Mouse (Mus musculus) thymus, adult 2 months (tissue): Measurements from ENCODE around the gene Tm4sf19. TPM values are rescaled to one million over a fixed set of nuclear protein-coding genes. Genes with fewer than 3 reads are reported as not detected.

Experiments
- DNase-seq: peaks from one replicate; pipeline ENCODE4 v3.0.0; 2021
- H3K27ac ChIP-seq: fragments of 200-500 bp; 2 replicates; pipeline ENCODE4 v1.5.1; 2012; ENCODE audit warnings: low read length, control low read depth; ENCODE audit not compliant: control insufficient read depth, insufficient read depth
- H3K27me3 ChIP-seq: fragments of 200-500 bp; 2 replicates; pipeline ENCODE4 v1.6.1; 2012; ENCODE audit warnings: mild to moderate bottlenecking, low read length, moderate library complexity, mixed read lengths; ENCODE audit not compliant: control insufficient read depth, insufficient read depth
- H3K36me3 ChIP-seq: fragments of 200-500 bp; 2 replicates; pipeline ENCODE4 v1.6.1; 2012; ENCODE audit warnings: mild to moderate bottlenecking, low read length, moderate library complexity; ENCODE audit not compliant: control insufficient read depth, insufficient read depth
- H3K4me1 ChIP-seq: fragments of 200-500 bp; replicated peaks from 2 replicates; pipeline ENCODE4 v1.6.1; 2012; ENCODE audit warnings: low read length; ENCODE audit not compliant: control insufficient read depth, insufficient read depth
- H3K4me3 ChIP-seq: fragments of 200-500 bp; 2 replicates; pipeline ENCODE4 v1.5.1; 2012; ENCODE audit warnings: mild to moderate bottlenecking, low read length, control low read depth, moderate library complexity; ENCODE audit not compliant: control insufficient read depth, insufficient read depth
- CTCF ChIP-seq: fragments of 200-500 bp; IDR thresholded peaks from 2 replicates; pipeline ENCODE4 v1.5.1; 2012; ENCODE audit warnings: mild to moderate bottlenecking, control low read depth, low read length, moderate library complexity, borderline replicate concordance; ENCODE audit not compliant: control insufficient read depth, poor library complexity, insufficient read depth; ENCODE audit errors: extremely low read depth
- POLR2A ChIP-seq: fragments of 200-500 bp; IDR thresholded peaks from 2 replicates; pipeline ENCODE4 v1.6.1; 2012; ENCODE audit warnings: mild to moderate bottlenecking, low read length, control low read depth, moderate library complexity; ENCODE audit not compliant: control insufficient read depth, poor library complexity, insufficient read depth; ENCODE audit errors: extremely low read depth
- WGBS: fragments of 180-500 bp; shearing (Covaris S2); methylation state at CpG from one replicate; pipeline ENCODE4 v1.1.7; 2018; 5-methylcytosine and 5-hydroxymethylcytosine counted together
- polyA plus RNA-seq: library from polyadenylated mRNA; depleted of rRNA; stranded (reverse); fragments of >200 nt; gene quantifications from 2 replicates; pipeline ENCODE4 v1.2.3, GENCODE M21; 2012; rRNA removed

Tm4sf19 gene
- polyA plus RNA-seq, 1 experiment, result 0.23 TPM

DNA sequence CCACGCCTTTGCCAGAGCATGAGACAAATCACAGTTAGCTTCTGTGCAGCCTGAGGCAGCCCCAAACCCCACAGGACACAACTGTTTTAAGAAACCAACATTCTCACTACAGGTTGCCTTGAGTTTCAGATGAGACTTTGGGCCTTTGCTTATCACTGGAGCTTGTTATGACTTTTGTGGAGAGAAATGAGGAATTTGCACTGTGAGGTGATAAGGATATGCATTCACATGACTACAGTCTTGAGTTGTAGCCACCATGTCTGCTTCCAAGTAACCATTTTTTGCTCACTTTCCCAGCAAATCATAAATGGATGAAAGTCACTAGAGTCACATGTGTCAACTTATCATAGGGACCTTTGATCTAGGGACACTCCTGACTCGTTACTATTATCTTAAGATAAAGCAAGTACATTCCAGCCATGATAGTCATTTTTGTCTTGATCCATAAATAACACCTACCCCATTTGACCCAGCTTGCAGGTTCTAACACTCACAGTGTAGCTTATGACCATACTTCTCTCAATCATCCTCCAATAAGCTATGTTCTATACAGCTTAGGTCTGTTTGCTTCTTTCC is 46.3 kb downstream of the Tm4sf19 start:
- DNase-seq, result no peak
- Histone ChIP-seq H3K27me3 (no peaks in the 10 kb centered on the region), H3K36me3 (0 out of 2 replicates have a peak, but pooled peaks cover 1% of the 10 kb centered on the region), H3K27ac (no peak overlapping the region), H3K4me1 (no peaks in the 10 kb centered on the region), H3K4me3 (no peak overlapping the region)
- WGBS, result 92% methylated on average over 2 of the region's 2 CpGs
- TF ChIP-seq CTCF (no peak), POLR2A (no peak)

GRCm38 (mm10) chr16:32449665-32450064 is 49.4 kb downstream of the Tm4sf19 start:
- Histone ChIP-seq H3K27me3 (no peaks in the 10 kb centered on the region), H3K4me1 (no peaks in the 10 kb centered on the region), H3K27ac (no peak overlapping the region), H3K4me3 (no peak overlapping the region), H3K36me3 (0 out of 2 replicates have a peak, but pooled peaks cover 9% of the 10 kb centered on the region)
- 95% methylated on average over 3 of the region's 3 CpGs for WGBS
- DNase-seq, result no peak
- no peak for TF ChIP-seq CTCF
- no peak for TF ChIP-seq POLR2A

GRCm38 (mm10) chr16:32450133-32450532 is 49.8 kb downstream of the Tm4sf19 start:
- 98% methylated on average over 2 of the region's 2 CpGs for whole genome bisulfite sequencing
- no peak overlapping the region for H3K27ac ChIP-seq
- H3K4me3 ChIP-seq, result no peak overlapping the region
- TF ChIP-seq CTCF (no peak), POLR2A (no peak)
- no peaks in the 10 kb centered on the region for H3K27me3 ChIP-seq
- DNase-seq, result no peak
- no peaks in the 10 kb centered on the region for H3K4me1 ChIP-seq
- H3K36me3 ChIP-seq, result 0 out of 2 replicates have a peak, but pooled peaks cover 9% of the 10 kb centered on the region

DNA sequence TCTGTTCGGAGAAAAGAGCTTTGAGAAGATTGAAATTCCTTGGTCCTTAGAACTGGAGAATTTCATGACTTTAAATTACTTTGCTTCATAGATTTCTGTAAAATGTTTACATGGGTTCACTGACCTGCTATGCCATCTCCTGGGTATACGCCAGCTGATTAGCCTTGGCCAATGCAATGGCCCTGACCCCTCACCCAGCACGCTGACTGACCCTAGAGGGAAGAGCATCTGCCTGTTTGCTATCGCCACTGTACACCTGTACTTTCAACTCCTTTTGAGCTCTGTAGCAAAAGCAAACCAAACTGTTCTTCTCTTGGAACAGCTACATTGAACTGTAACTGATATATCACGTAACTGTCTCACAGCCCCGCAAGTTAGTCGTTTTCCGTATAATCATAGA is 52.8 kb downstream of the Tm4sf19 start:
- H3K4me1 ChIP-seq, result no peaks in the 10 kb centered on the region
- no peak overlapping the region for H3K4me3 ChIP-seq
- H3K27ac ChIP-seq, result no peak overlapping the region
- no peak for DNase-seq
- WGBS, result 97% methylated on average over 8 of the region's 8 CpGs
- 0 out of 2 replicates have a peak, but pooled peaks cover 12% of the 10 kb centered on the region for H3K36me3 ChIP-seq
- no peaks in the 10 kb centered on the region for H3K27me3 ChIP-seq
- TF ChIP-seq CTCF (no peak), POLR2A (no peak)

- no peaks in the 10 kb centered on the region for H3K4me1 ChIP-seq
- TF ChIP-seq POLR2A (no peak), CTCF (no peak)
- no peak overlapping the region for H3K4me3 ChIP-seq
- 0 out of 2 replicates have a peak, but pooled peaks cover 12% of the 10 kb centered on the region for H3K36me3 ChIP-seq
- no peak overlapping the region for H3K27ac ChIP-seq
- no peak for DNase-seq
- WGBS, result 97% methylated on average over 5 of the region's 5 CpGs
- H3K27me3 ChIP-seq, result no peaks in the 10 kb centered on the region
These were observed 54.3 kb downstream of the Tm4sf19 start for GRCm38 (mm10) chr16:32454646-32455045.

DNA sequence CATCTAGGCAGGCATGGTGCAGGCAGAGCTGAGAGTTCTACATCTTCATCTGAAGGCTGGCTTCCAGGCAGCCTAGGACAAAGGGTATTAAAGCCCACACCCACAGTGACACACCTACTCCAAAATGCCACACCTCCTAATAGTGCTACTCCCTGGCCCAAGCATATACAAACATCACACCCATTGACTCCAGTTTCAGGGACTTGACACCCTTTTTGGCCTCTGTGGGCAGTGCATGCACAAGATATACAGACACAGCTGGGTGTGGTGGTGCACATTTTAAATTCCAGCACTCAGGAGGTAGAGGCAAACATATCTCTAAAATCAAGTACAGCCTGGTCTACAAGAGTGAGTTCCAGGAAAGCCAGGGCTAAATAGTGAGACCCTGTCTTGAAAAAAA is 55.8 kb downstream of the Tm4sf19 start:
- no peak overlapping the region for H3K4me3 ChIP-seq
- H3K27me3 ChIP-seq, result no peaks in the 10 kb centered on the region
- H3K4me1 ChIP-seq, result no peaks in the 10 kb centered on the region
- no peak for DNase-seq
- 0 out of 2 replicates have a peak, but pooled peaks cover 12% of the 10 kb centered on the region for H3K36me3 ChIP-seq
- TF ChIP-seq CTCF (no peak), POLR2A (no peak)
- no peak overlapping the region for H3K27ac ChIP-seq

DNA sequence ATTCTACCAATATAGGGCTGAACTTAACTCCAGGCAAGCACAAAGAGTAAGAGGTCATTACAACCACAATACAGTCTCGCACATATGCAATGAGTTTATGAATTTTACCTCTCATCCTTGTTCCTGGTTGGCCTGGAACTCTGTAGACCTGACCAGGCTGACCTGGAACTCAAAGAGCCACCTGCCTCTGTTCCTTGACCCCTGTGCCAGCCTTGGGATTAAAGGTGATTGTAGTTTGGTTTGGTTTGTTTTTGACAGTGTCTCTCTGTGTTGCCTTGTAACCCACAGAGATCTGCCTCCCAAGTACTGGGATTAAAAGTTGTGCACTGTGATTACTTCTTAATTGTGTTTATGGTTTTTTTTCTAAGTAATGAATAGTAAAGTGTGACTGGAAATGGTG is 56.5 kb downstream of the Tm4sf19 start:
- H3K36me3 ChIP-seq, result 0 out of 2 replicates have a peak, but pooled peaks cover 10% of the 10 kb centered on the region
- H3K27me3 ChIP-seq, result no peaks in the 10 kb centered on the region
- H3K4me1 ChIP-seq, result no peaks in the 10 kb centered on the region
- no peak overlapping the region for H3K4me3 ChIP-seq
- WGBS, result 94% methylated on average over 1 of the region's 1 CpGs
- H3K27ac ChIP-seq, result no peak overlapping the region
- no peak for DNase-seq
- TF ChIP-seq CTCF, result no peak
- TF ChIP-seq POLR2A, result no peak

Other genes starting within 250 kb of the Tm4sf19 start
- 148 and 157 TPM in 2 replicates for gene Nrros, start 234.9 kb upstream of the Tm4sf19 start, polyA plus RNA-seq
- 0.65 and 0.79 TPM in 2 replicates for gene Bex6, start 220.7 kb upstream of the Tm4sf19 start, polyA plus RNA-seq
- gene Fbxo45, start 153.3 kb upstream of the Tm4sf19 start, polyA plus RNA-seq, result 6.5 and 7.7 TPM in 2 replicates
- 5.3 and 5.4 TPM in 2 replicates for gene Wdr53, start 153.3 kb upstream of the Tm4sf19 start, polyA plus RNA-seq
- gene Smco1, start 129.0 kb upstream of the Tm4sf19 start, polyA plus RNA-seq, result 0.26 TPM in 1 of 2 replicates, not detected in the other
- 11.6 and 18.8 TPM in 2 replicates for gene Rnf168, start 123.0 kb upstream of the Tm4sf19 start, polyA plus RNA-seq
- 50.1 and 60.4 TPM in 2 replicates for gene Ubxn7, start 68.2 kb upstream of the Tm4sf19 start, polyA plus RNA-seq
- gene Tctex1d2, start 19.2 kb downstream of the Tm4sf19 start, polyA plus RNA-seq, result 2.5 and 3.8 TPM in 2 replicates
- gene Pcyt1a, start 30.4 kb downstream of the Tm4sf19 start, polyA plus RNA-seq, result 19.7 and 21.2 TPM in 2 replicates
- 1.3 and 1.5 TPM in 2 replicates for gene Slc51a, start 87.4 kb downstream of the Tm4sf19 start, polyA plus RNA-seq
- gene Zdhhc19, start 95.8 kb downstream of the Tm4sf19 start, polyA plus RNA-seq, result not detected in 2 replicates
- gene Tfrc, start 208.4 kb downstream of the Tm4sf19 start, polyA plus RNA-seq, result 11.7 and 14.2 TPM in 2 replicates
- 479 and 508 TPM in 2 replicates for gene Tnk2, start 243.4 kb downstream of the Tm4sf19 start, polyA plus RNA-seq